Comparison of ENCODE assay signal across 14 mouse cellular contexts in genomic region chr15:31393402-31393801, GRCm38 (mm10). TPM values are rescaled to one million over a fixed set of nuclear protein-coding genes. Genes with fewer than 3 reads are reported as not detected.
DNase-seq lines count a peak whose midpoint lies in the region; ATAC-seq lines count a peak whose summit lies in the region.
"Had no signal": no experiment of that assay in that cellular context is flagged by ENCODE, and none has a peak within 500 bp of the region (broad histone marks: within the 10 kb centered on the region; RNA-seq: fewer than 3 reads in every experiment).

No protein-coding gene starts in this region.

- peak; percentile 87 to 88 for DNase-seq in frontal cortex, adult 2 months (ENCODE audit: extremely low spot score in 1 of 2, low spot score in 1 of 2)
- DNase-seq in frontal cortex, postnatal 25 days (ENCODE audit: low spot score in 2 of 2) = no peak
- DNase-seq in right cerebral cortex, adult 18-20 months = peak; percentile 88
- DNase-seq in right cerebral cortex, postnatal 14 days = no peak
- DNase-seq in left cerebral cortex, adult 9 months (ENCODE audit: low spot score in 2 of 2) = peak; percentile 82 to 87
- peak; percentile 74 to 87 for DNase-seq in right cerebral cortex, postnatal 36 days (ENCODE audit: low spot score in 2 of 2)
- DNase-seq in kidney, adult 9 months = no peak
- DNase-seq: adrenal gland, postnatal 25 days; cerebellum, adult 18-20 months; midbrain, embryonic 14.5 days; thymus, postnatal 25 days had no signal

- ATAC-seq in megakaryocyte-erythroid progenitor cell, adult 5-6 weeks (replicated peaks; ENCODE audit: low FRiP score, low TSS enrichment, poor library complexity, severe bottlenecking) = no peak
- ATAC-seq: forebrain, embryonic 14.5 days; lung, postnatal 0 days had no signal

RNA-seq across cellular contexts. Expression of gene Ankrd33b, which starts 25.9 kb away (rescaled TPM):
- polyA plus RNA-seq in frontal cortex, adult 2 months (2012; rRNA removed) = 25.4 and 26.0 TPM in 2 replicates
- 1.6 TPM in 1 of 2 replicates, not detected in the other for total RNA-seq in megakaryocyte-erythroid progenitor cell, adult 5-6 weeks (2014; fragmentation: Nextera tagmentation)
- total RNA-seq in megakaryocyte-erythroid progenitor cell, adult 5-6 weeks (2017) = not detected in 2 replicates

Comparison
In these comparisons a context has a peak if more than half of its experiments do, and no peak if none do; other contexts are left out.
1. DNase-seq: peak in frontal cortex, adult 2 months (2 of 2), right cerebral cortex, adult 18-20 months (single experiment), left cerebral cortex, adult 9 months (2 of 2) and right cerebral cortex, postnatal 36 days (2 of 2); none in frontal cortex, postnatal 25 days (0 of 2), right cerebral cortex, postnatal 14 days (single experiment) and kidney, adult 9 months (single experiment).